Mouse (Mus musculus) forelimb bud, embryonic 11.5 days (tissue): ENCODE measurements around the gene Iscu.

ENCODE experiments used
- DNase-seq: peaks from one replicate; pipeline ENCODE4 v3.0.0-alpha.2; 2012; ENCODE audit warnings: low read depth, low spot score

Iscu gene

DNA sequence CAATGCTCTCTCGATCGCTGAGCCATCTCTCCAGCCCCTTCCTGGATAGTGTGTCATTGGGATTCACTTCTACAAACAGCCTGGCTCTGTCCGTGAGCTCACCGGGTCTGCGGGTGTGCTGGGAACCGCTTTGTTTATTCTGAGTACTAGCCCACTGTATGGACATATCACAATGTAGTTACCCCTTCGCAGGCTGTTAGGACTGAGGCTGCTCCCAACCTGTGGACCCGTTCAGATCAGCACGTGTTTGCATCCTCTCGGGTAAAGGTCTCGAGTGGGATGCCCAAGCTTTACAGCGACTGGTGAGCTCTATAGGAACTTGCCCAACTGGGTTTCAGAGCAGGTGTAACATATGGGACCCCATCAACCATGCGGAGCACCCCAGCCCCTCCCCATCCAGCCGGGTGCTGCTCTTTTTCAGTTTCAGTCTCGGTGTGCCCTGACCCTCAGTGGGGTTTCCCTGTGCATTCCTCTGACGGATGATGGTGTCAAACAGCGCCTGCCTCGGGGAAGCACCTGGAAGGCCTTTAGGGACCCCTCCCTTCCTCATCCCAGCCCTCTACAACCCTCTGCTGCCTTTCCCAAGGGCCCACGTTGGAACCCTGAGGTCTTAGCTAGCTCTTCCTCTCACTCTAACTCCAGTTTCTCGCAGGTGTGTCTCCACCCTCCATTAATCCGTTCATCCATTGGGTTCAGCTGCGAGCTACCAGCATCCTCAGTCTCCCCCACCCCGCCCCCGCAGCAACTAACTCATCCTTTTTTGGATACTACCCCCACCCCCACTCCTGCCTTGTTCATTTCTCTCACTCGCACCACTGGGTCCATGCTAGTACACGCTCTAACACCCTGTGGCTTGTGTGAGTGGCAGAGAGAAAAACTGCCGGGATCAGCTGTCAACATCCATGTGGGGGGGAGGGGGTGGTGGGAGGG is 41.8 kb downstream of the Iscu start:
- DNase-seq, result no peak

DNA sequence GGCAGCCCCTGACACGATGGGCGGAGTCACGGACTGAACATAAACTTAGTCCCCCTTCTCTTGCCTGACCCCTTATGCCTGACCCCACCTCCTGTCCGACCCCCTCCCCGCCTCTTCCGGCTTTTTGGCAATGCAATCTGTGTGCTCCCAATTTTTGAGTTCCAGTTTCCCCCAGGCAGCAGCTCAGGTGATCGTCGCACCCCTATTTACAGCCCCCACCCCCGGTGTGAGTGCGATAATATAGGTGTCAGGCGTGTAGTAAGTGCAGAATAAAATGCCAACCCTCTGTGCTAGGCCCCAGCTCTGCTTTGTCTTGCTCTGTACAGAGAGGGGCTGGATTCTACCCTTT is 42.5 kb downstream of the Iscu start:
- no peak for DNase-seq

DNA sequence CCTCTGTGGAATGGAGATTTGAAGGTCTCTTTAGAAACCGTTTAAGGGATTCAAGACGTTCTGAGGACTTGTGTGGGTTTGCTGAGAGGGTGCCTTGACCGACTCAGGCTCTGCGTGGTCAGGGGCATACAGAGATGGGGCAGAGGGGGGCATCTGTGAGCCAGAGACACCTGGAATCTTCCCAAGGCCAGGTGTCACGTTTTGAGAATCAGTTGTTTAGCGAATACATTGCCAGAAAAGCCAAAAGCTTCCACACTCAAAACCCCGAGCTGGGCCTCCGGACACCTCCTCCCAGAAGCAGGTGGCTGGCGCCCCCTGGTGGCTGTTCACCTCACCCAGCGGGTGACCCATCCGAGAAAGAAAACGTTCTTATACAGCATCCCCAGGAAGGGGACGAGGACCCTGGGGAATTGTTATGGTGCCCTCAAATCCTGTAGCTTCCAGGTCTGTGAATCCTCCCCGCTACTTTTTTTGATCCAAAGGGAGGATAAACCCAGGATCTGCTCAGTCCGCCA is 43.1 kb downstream of the Iscu start:
- peak; percentile 87 for DNase-seq

DNA sequence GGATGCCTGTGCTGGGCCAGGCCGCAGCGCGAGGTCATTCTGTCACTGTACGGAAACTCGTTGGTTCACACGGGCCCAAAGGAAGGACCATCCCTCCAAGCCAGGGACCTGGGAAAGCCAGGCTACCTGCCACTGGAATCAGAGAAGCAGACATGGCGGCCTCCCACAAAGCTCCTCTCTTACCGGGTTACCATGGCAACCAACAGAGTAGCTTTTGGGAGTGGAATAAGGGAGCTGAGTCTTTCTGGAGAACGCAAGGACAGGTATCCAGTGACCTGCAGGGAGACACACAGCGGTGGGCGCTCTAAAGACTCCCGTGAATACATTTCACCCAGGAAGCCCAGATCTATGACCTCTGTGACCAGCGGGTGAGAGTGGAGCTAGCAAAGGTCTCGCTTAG is 46.0 kb downstream of the Iscu start:
- no peak for DNase-seq

GRCm38 (mm10) chr5:113824228-113824627 is 51.7 kb downstream of the Iscu start:
- DNase-seq, result no peak

- DNase-seq, result no peak
Measured at GRCm38 (mm10) chr5:113825558-113825957, 53.0 kb downstream of the Iscu start.

GRCm38 (mm10) chr5:113826619-113827018 is 54.1 kb downstream of the Iscu start:
- no peak for DNase-seq
